Mouse (Mus musculus): ENCODE measurements around the gene Catsper2.

Gene Catsper2

GRCm38 (mm10) chr2:121354378-121354777 is 59.2 kb downstream of the Catsper2 start:
- no peak for DNase-seq (ENCODE audit: low spot score)

GRCm38 (mm10) chr2:121353156-121353555 is 60.4 kb downstream of the Catsper2 start:
- DNase-seq (ENCODE audit: low spot score), result no peak
